ENCODE assay signal across 8 mouse cellular contexts in genomic region chr16:24819127-24819526, GRCm38 (mm10).
DNase-seq lines count a peak whose midpoint lies in the region; TF ChIP-seq lines count a peak whose summit lies in the region.

No protein-coding gene starts in this region.

- 78% methylated on average over 4 of the region's 4 CpGs for WGBS in lung, adult 2 months

- TF ChIP-seq CTCF in gastrocnemius, adult 2 months (IDR thresholded peaks at IDR 0.05): peak; percentile 41
- peak; percentile 35; the same call in 1 of the 2 replicates for TF ChIP-seq CTCF in lung, adult 2 months (IDR thresholded peaks at IDR 0.05; ENCODE audit: insufficient read depth, low read length)

- H3K27ac ChIP-seq in gastrocnemius, adult 2 months: no peak overlapping the region

- peak; percentile 20 for DNase-seq in gastrocnemius, adult 2 months
- DNase-seq in gastrocnemius, adult 8-10 months (ENCODE audit: low spot score in 2 of 2): no peak
- no peak for DNase-seq in lung, adult 2 months
- DNase-seq in lung, postnatal 25 days (ENCODE audit: low spot score): no peak
- DNase-seq in embryo, embryonic 11 days: peak; percentile 34
- DNase-seq in retina, postnatal 1 day: peak; percentile 60
- no peak for DNase-seq in urinary bladder, adult 2 months (ENCODE audit: low spot score)
- no peak for DNase-seq in spleen, postnatal 4 days (ENCODE audit: low spot score in 2 of 2)

- no peaks in the 10 kb centered on the region for H3K4me1 ChIP-seq in lung, adult 2 months (ENCODE audit: control insufficient read depth, insufficient read depth, low read length)

- no peak for TF ChIP-seq POLR2A in lung, adult 2 months (IDR thresholded peaks at IDR 0.05; ENCODE audit: borderline replicate concordance, extremely low read depth, low read depth, low read length)

- no peak overlapping the region for H3K4me3 ChIP-seq in gastrocnemius, adult 2 months
- H3K4me3 ChIP-seq in lung, adult 2 months (replicated peaks; ENCODE audit: extremely low read depth, low read depth, low read length): no peak overlapping the region

- intact Hi-C loops in gastrocnemius, adult 2 months (cut with DNase I): no loop called here

Comparison
In these comparisons a context has a peak if more than half of its experiments do, and no peak if none do; other contexts are left out.
1. DNase-seq: peak in gastrocnemius, adult 2 months (single experiment), embryo, embryonic 11 days (single experiment) and retina, postnatal 1 day (single experiment); none in gastrocnemius, adult 8-10 months (0 of 2), lung, adult 2 months (single experiment), lung, postnatal 25 days (single experiment), urinary bladder, adult 2 months (single experiment) and spleen, postnatal 4 days (0 of 2).